Mouse (Mus musculus): ENCODE results near the gene Hlf. TPM values are rescaled to one million over a fixed set of nuclear protein-coding genes. Genes with fewer than 3 reads are reported as not detected.

The Hlf gene
- polyA plus RNA-seq (2012; ENCODE audit: low replicate concordance), result 1.5 and 7.2 TPM in 2 replicates

DNA sequence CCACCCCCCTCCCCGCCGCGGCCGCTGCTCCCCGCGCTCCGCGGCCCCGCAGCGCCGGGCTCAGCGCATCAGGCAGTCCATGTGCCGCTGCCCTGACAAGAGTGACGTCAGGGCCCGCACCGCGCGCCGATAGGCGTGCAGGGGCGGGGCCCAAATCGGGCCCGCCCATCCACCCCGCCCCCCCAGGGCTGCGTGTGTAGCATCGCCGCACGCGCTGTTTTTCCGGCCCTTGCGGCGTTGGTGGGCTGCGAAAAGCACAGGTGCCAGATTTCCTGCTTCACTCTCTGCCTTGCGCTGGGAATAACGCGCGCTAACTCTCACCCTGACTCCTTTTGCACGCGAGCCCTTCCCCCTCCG, at the start of gene Hlf:
Hlf (minus strand) TSS at position 79 of the 357 bp plus-strand sequence.

Other genes with a start within 250 kb of the Hlf start
- gene Gm45716, start 203.2 kb downstream of the Hlf start, polyA plus RNA-seq (2012; ENCODE audit: low replicate concordance), result 1.4 and 3.2 TPM in 2 replicates
- gene Mmd, start 141.4 kb downstream of the Hlf start, polyA plus RNA-seq (2012; ENCODE audit: low replicate concordance), result 8.6 and 28.3 TPM in 2 replicates
- 0.11 and 0.29 TPM in 2 replicates for gene Stxbp4, start 247.2 kb upstream of the Hlf start, polyA plus RNA-seq (2012; ENCODE audit: low replicate concordance)
- gene Cox11, start 247.3 kb upstream of the Hlf start, polyA plus RNA-seq (2012; ENCODE audit: low replicate concordance), result 11.9 and 19.0 TPM in 2 replicates